Mouse (Mus musculus): ENCODE data around the gene Nr1i3. TPM values are rescaled to one million over a fixed set of nuclear protein-coding genes. Genes with fewer than 3 reads are reported as not detected.

The Nr1i3 gene
- total and polyA plus RNA-seq, 3 experiments, result 0.24 to 1.7 TPM; not detected in 1

- H3K9ac ChIP-seq (ENCODE audit: control insufficient read depth, low read depth, low read length, poor library complexity, severe bottlenecking), result no peak overlapping the region
- TF ChIP-seq NELFE (IDR thresholded peaks at IDR 0.05; ENCODE audit: low read depth, low read length) (no peak), MYB (IDR thresholded peaks at IDR 0.05; ENCODE audit: low read depth, low read length) (no peak), USF1 (IDR thresholded peaks at IDR 0.05; ENCODE audit: low read depth, low read length) (no peak), ZKSCAN1 (IDR thresholded peaks at IDR 0.05; ENCODE audit: low read depth, low read length) (no peak), NRF1 (IDR thresholded peaks at IDR 0.05; ENCODE audit: insufficient read depth, low read depth, low read length, poor library complexity, severe bottlenecking) (no peak), BHLHE40 (IDR thresholded peaks at IDR 0.05; ENCODE audit: borderline replicate concordance, low read depth, low read length) (no peak), SMC3 (IDR thresholded peaks at IDR 0.05; ENCODE audit: low read depth, low read length) (no peak), RAD21 (IDR thresholded peaks at IDR 0.05; ENCODE audit: low read depth, low read length) (no peak), TBP (IDR thresholded peaks at IDR 0.05; ENCODE audit: low read depth, low read length) (no peak), ETS1 (IDR thresholded peaks at IDR 0.05; ENCODE audit: low read depth, low read length) (no peak)
- peaks cover 3 to 17% of the 10 kb centered on the region in 2 experiments; a peak in 3 of 4 replicates for H3K36me3 ChIP-seq (ENCODE audit: control insufficient read depth in 1 of 2, insufficient read depth in 2 of 2, low read length in 2 of 2)
- H3K4me3 ChIP-seq (ENCODE audit: control insufficient read depth in 1 of 2, insufficient read depth in 1 of 2, low read depth in 2 of 2, low read length in 2 of 2), result no peak overlapping the region
- H3K79me2 ChIP-seq (ENCODE audit: control insufficient read depth, insufficient read depth, low read length, poor library complexity), result no peaks in the 10 kb centered on the region
- no peaks in the 10 kb centered on the region for H3K27me3 ChIP-seq (ENCODE audit: control insufficient read depth in 1 of 2, insufficient read depth in 2 of 2, low read length in 2 of 2)
- no peak for DNase-seq (ENCODE audit: low read depth, low spot score)
- H3K4me1 ChIP-seq (ENCODE audit: control insufficient read depth in 1 of 2, insufficient read depth in 2 of 2, low read length in 2 of 2), result peaks cover 0 to 10% of the 10 kb centered on the region in 2 experiments; a peak in 2 of 4 replicates
- H3K27ac ChIP-seq (ENCODE audit: control insufficient read depth, low read depth, low read length), result no peak overlapping the region
- no peaks in the 10 kb centered on the region for H3K9me3 ChIP-seq (replicated peaks; ENCODE audit: insufficient read depth, low read length)
Observed at GRCm38 (mm10) chr1:171231844-171232243, 18.1 kb downstream of the Nr1i3 start.

GRCm38 (mm10) chr1:171232348-171232747 lies 18.6 kb downstream of the Nr1i3 start:
- no peak for DNase-seq (ENCODE audit: low read depth, low spot score)

More at GRCm38 (mm10) chr1:171232348-171232747, 18.6 kb downstream of the Nr1i3 start:
- Histone ChIP-seq H3K27ac (ENCODE audit: control insufficient read depth, low read depth, low read length) (no peak overlapping the region), H3K4me1 (ENCODE audit: control insufficient read depth in 1 of 2, insufficient read depth in 2 of 2, low read length in 2 of 2) (peaks cover 0 to 10% of the 10 kb centered on the region in 2 experiments; a peak in 2 of 4 replicates), H3K9ac (ENCODE audit: control insufficient read depth, low read depth, low read length, poor library complexity, severe bottlenecking) (no peak overlapping the region), H3K9me3 (replicated peaks; ENCODE audit: insufficient read depth, low read length) (no peaks in the 10 kb centered on the region), H3K27me3 (ENCODE audit: control insufficient read depth in 1 of 2, insufficient read depth in 2 of 2, low read length in 2 of 2) (no peaks in the 10 kb centered on the region), H3K4me3 (ENCODE audit: control insufficient read depth in 1 of 2, insufficient read depth in 1 of 2, low read depth in 2 of 2, low read length in 2 of 2) (no peak overlapping the region), H3K36me3 (ENCODE audit: control insufficient read depth in 1 of 2, insufficient read depth in 2 of 2, low read length in 2 of 2) (peaks cover 3 to 17% of the 10 kb centered on the region in 2 experiments; a peak in 3 of 4 replicates), H3K79me2 (ENCODE audit: control insufficient read depth, insufficient read depth, low read length, poor library complexity) (no peaks in the 10 kb centered on the region)
- no peak for TF ChIP-seq UBTF (IDR thresholded peaks at IDR 0.05; ENCODE audit: borderline replicate concordance, insufficient read depth, low read depth, low read length)
- no peak for TF ChIP-seq MAFK (IDR thresholded peaks at IDR 0.05; ENCODE audit: borderline replicate concordance, low read depth, low read length)
- no peak for TF ChIP-seq TBP (IDR thresholded peaks at IDR 0.05; ENCODE audit: low read depth, low read length)
- no peak for TF ChIP-seq HCFC1 (IDR thresholded peaks at IDR 0.05; ENCODE audit: low read depth, low read length)
- TF ChIP-seq MYB (IDR thresholded peaks at IDR 0.05; ENCODE audit: low read depth, low read length), result no peak
- TF ChIP-seq SIN3A (IDR thresholded peaks at IDR 0.05; ENCODE audit: low read length), result no peak
- no peak for TF ChIP-seq EP300 (IDR thresholded peaks at IDR 0.05; ENCODE audit: low read depth in 1 of 2, low read length in 2 of 2)
- TF ChIP-seq TCF12 (IDR thresholded peaks at IDR 0.05; ENCODE audit: low read depth, low read length), result no peak
- no peak for TF ChIP-seq USF1 (IDR thresholded peaks at IDR 0.05; ENCODE audit: low read depth, low read length)
- TF ChIP-seq USF2 (IDR thresholded peaks at IDR 0.05; ENCODE audit: borderline replicate concordance in 1 of 2, insufficient read depth in 1 of 2, low read depth in 1 of 2, low read length in 2 of 2), result no peak
- TF ChIP-seq POLR2AphosphoS5 (IDR thresholded peaks at IDR 0.05; ENCODE audit: borderline replicate concordance, low read depth, low read length), result no peak
- TF ChIP-seq CTCF (IDR thresholded peaks at IDR 0.05 in 2 of 3, conservative IDR thresholded peaks at IDR 0.05 in 1 of 3; ENCODE audit: control insufficient read depth in 1 of 3, insufficient read depth in 1 of 3, low read depth in 2 of 3, low read length in 3 of 3, poor library complexity in 1 of 3, severe bottlenecking in 1 of 3), result no peak

Data from MEL (cell line).